Mouse (Mus musculus) ES-E14 (cell line): Measurements from ENCODE around the gene Tcf12.

Experiments
- CHD2 ChIP-seq: IDR thresholded peaks from 2 replicates; pipeline ENCODE4 v1.6.1; 2014; ENCODE audit warnings: mild to moderate bottlenecking, low read depth, low read length, inconsistent platforms
- HCFC1 ChIP-seq: IDR thresholded peaks from 2 replicates; pipeline ENCODE4 v1.6.1; 2012; ENCODE audit warnings: low read length, inconsistent platforms, borderline replicate concordance; ENCODE audit not compliant: insufficient read depth
- MAFK ChIP-seq: IDR thresholded peaks from 2 replicates; pipeline ENCODE4 v1.6.1; 2014; ENCODE audit warnings: mild to moderate bottlenecking, low read depth, low read length, inconsistent platforms; ENCODE audit not compliant: insufficient read depth
- ZC3H11A ChIP-seq: IDR thresholded peaks from 2 replicates; pipeline ENCODE4 v1.6.1; 2012; ENCODE audit warnings: low read depth, mild to moderate bottlenecking, inconsistent platforms, low read length, borderline replicate concordance
- ZNF384 ChIP-seq: IDR thresholded peaks from 2 replicates; pipeline ENCODE4 v1.6.1; 2012; ENCODE audit warnings: low read depth, low read length, inconsistent platforms

GRCm38 (mm10) chr9:71829753-71830152 is 281.9 kb downstream of the Tcf12 start:
- TF ChIP-seq CHD2 (no peak), MAFK (no peak), ZC3H11A (no peak), HCFC1 (no peak), ZNF384 (no peak)
